Mouse (Mus musculus) macrophage (primary cell): ENCODE data around the gene Tyrobp. TPM values are rescaled to one million over a fixed set of nuclear protein-coding genes. Genes with fewer than 3 reads are reported as not detected.

Source experiments
- H3K27ac ChIP-seq: fragments of 350-480 bp; formaldehyde crosslinking; 2 replicates; pipeline ENCODE4 v1.9.0; 2021
- H3K36me3 ChIP-seq: fragments of 350-480 bp; formaldehyde crosslinking; 2 replicates; pipeline ENCODE4 v1.9.0; 2021; ENCODE audit errors: inconsistent target
- H3K4me3 ChIP-seq: fragments of 350-480 bp; formaldehyde crosslinking; 2 replicates; pipeline ENCODE4 v1.9.0; 2021; ENCODE audit errors: inconsistent target
- H3K79me2 ChIP-seq: fragments of 350-480 bp; formaldehyde crosslinking; 2 replicates; pipeline ENCODE4 v1.9.0; 2021; ENCODE audit errors: inconsistent target
- WGBS: methylation state at CpG from one replicate; pipeline ENCODE4 v1.1.7; 2026; ENCODE audit warnings: inconsistent platforms; ENCODE audit not compliant: missing documents; 5-methylcytosine and 5-hydroxymethylcytosine counted together
- polyA plus RNA-seq: library from polyadenylated mRNA; stranded (reverse); fragments of 250-400 nt; gene quantifications from 3 replicates; pipeline ENCODE4 v1.2.4, GENCODE M21; 2018; ENCODE audit warnings: inconsistent platforms

Gene Tyrobp
- polyA plus RNA-seq, 1 experiment from 2014 or later: 2,505 TPM

DNA sequence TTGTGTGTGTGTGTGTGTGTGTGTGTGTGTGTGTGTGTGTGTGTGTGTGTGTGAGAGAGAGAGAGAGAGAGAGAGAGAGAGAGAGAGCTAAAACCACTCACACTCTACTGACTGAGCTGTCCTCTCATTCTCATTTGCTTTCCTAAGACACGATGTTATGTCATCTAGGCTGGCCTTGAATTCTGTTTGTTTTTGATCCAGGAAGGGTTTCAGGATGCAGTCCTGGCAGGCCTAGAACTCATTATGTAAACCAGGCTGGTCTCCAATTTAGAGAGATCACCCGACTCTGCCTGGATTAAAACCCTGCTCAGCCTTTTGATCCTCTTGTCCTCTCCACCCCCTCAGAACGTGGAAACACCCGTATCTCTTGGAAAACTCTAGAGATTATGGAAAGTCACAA is 50.4 kb downstream of the Tyrobp start:
- Histone ChIP-seq H3K4me3 (no peak overlapping the region), H3K36me3 (no peaks in the 10 kb centered on the region), H3K79me2 (no peaks in the 10 kb centered on the region), H3K27ac (no peak overlapping the region)
- WGBS: 50% methylated on average over 4 of the region's 4 CpGs

DNA sequence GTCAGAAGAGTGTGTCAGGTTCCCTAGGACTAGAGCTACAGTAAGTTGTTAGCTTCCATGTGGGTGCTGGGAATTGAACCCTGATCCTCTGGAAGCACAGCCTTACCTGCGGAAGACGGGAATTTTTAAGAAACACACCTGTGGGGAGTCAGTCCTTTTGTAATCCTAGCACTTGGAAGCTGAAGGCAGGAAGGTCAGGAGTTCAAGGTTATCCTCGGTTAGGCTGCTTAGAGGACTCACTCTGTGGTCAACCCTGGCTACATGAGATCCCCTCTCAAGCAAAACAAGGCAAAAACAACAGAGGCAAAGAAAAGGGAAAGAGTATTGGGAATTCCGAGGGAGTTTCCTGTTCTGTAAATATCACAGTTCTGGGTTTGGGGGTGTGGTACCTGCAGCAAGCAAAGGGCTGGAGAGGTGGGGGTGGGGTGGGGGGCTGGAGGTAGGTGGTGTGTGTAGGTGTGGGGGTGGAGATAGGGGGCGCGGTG is 51.3 kb downstream of the Tyrobp start:
- H3K79me2 ChIP-seq: no peaks in the 10 kb centered on the region
- no peaks in the 10 kb centered on the region for H3K36me3 ChIP-seq
- no peak overlapping the region for H3K4me3 ChIP-seq
- no peak overlapping the region for H3K27ac ChIP-seq
- WGBS: 19% methylated on average over 5 of the region's 6 CpGs

Other genes with a start within 250 kb of the Tyrobp start
- gene Zfp146, start 244.0 kb upstream of the Tyrobp start, polyA plus RNA-seq: 17.2 to 34.1 TPM (median 30.3 TPM) in 3 replicates
- 6.1 to 9.1 TPM (median 8.4 TPM) in 3 replicates for gene Cox7a1, start 229.6 kb upstream of the Tyrobp start, polyA plus RNA-seq
- gene Capns1, start 214.9 kb upstream of the Tyrobp start, polyA plus RNA-seq: 404 to 602 TPM (median 510 TPM) in 3 replicates
- gene Polr2i, start 181.8 kb upstream of the Tyrobp start, polyA plus RNA-seq: 34.2 to 47.5 TPM (median 41.3 TPM) in 3 replicates
- gene Tbcb, start 181.5 kb upstream of the Tyrobp start, polyA plus RNA-seq: 57.6 to 136 TPM (median 89.3 TPM) in 3 replicates
- not detected in 3 replicates for gene Ovol3, start 178.0 kb upstream of the Tyrobp start, polyA plus RNA-seq
- gene Thap8, start 133.7 kb upstream of the Tyrobp start, polyA plus RNA-seq: 0.34 to 0.72 TPM in 2 of 3 replicates, not detected in the other
- gene Wdr62, start 133.3 kb upstream of the Tyrobp start, polyA plus RNA-seq: 10.4 to 24.4 TPM (median 15.1 TPM) in 3 replicates
- gene Clip3, start 122.0 kb upstream of the Tyrobp start, polyA plus RNA-seq: 0.07 to 0.59 TPM in 2 of 3 replicates, not detected in the other
- 16.1 to 25.9 TPM (median 25.1 TPM) in 3 replicates for gene Alkbh6, start 105.0 kb upstream of the Tyrobp start, polyA plus RNA-seq
- 0.30 to 0.82 TPM (median 0.74 TPM) in 3 replicates for gene Syne4, start 99.0 kb upstream of the Tyrobp start, polyA plus RNA-seq
- gene E130208F15Rik, start 92.0 kb upstream of the Tyrobp start, polyA plus RNA-seq: 0.33 to 0.57 TPM (median 0.33 TPM) in 3 replicates
- 4.6 to 6.7 TPM (median 5.0 TPM) in 3 replicates for gene Sdhaf1, start 89.9 kb upstream of the Tyrobp start, polyA plus RNA-seq
- gene Lrfn3, start 51.0 kb upstream of the Tyrobp start, polyA plus RNA-seq: 0.07 TPM in 1 of 3 replicates, not detected in the others
- gene Hcst, start 6.1 kb downstream of the Tyrobp start, polyA plus RNA-seq: 9.3 to 40.5 TPM (median 34.0 TPM) in 3 replicates
- 3.2 to 8.3 TPM (median 6.3 TPM) in 3 replicates for gene Nfkbid, start 8.0 kb downstream of the Tyrobp start, polyA plus RNA-seq
- 0.67 to 1.3 TPM (median 0.75 TPM) in 3 replicates for gene Aplp1, start 31.8 kb downstream of the Tyrobp start, polyA plus RNA-seq
- not detected in 3 replicates for gene Kirrel2, start 43.9 kb downstream of the Tyrobp start, polyA plus RNA-seq
- gene Nphs1, start 44.6 kb downstream of the Tyrobp start, polyA plus RNA-seq: not detected in 3 replicates
- not detected in 3 replicates for gene Prodh2, start 79.9 kb downstream of the Tyrobp start, polyA plus RNA-seq
- gene Arhgap33, start 121.3 kb downstream of the Tyrobp start, polyA plus RNA-seq: 0.09 to 0.30 TPM (median 0.16 TPM) in 3 replicates
- gene Hspb6, start 138.4 kb downstream of the Tyrobp start, polyA plus RNA-seq: 3.0 to 7.5 TPM (median 3.9 TPM) in 3 replicates
- 1.8 to 5.6 TPM (median 2.0 TPM) in 3 replicates for gene Proser3, start 138.5 kb downstream of the Tyrobp start, polyA plus RNA-seq
- 18.0 to 27.7 TPM (median 25.4 TPM) in 3 replicates for gene Lin37, start 146.1 kb downstream of the Tyrobp start, polyA plus RNA-seq
- 61.4 to 79.9 TPM (median 65.3 TPM) in 3 replicates for gene U2af1l4, start 149.5 kb downstream of the Tyrobp start, polyA plus RNA-seq
- 0.69 to 3.4 TPM (median 0.84 TPM) in 3 replicates for gene Gm49396, start 149.6 kb downstream of the Tyrobp start, polyA plus RNA-seq
- gene Psenen, start 149.9 kb downstream of the Tyrobp start, polyA plus RNA-seq: 123 to 220 TPM (median 157 TPM) in 3 replicates
- 0.68 TPM in 1 of 3 replicates, not detected in the others for gene Igflr1, start 151.7 kb downstream of the Tyrobp start, polyA plus RNA-seq
- gene Kmt2b, start 175.0 kb downstream of the Tyrobp start, polyA plus RNA-seq: 13.9 to 35.4 TPM (median 16.1 TPM) in 3 replicates
- 0.14 TPM in 1 of 3 replicates, not detected in the others for gene Zbtb32, start 185.1 kb downstream of the Tyrobp start, polyA plus RNA-seq
- gene Upk1a, start 199.1 kb downstream of the Tyrobp start, polyA plus RNA-seq: 0.46 TPM in 1 of 3 replicates, not detected in the others
- gene Cox6b1, start 212.4 kb downstream of the Tyrobp start, polyA plus RNA-seq: 333 to 597 TPM (median 504 TPM) in 3 replicates
- gene Etv2, start 222.1 kb downstream of the Tyrobp start, polyA plus RNA-seq: not detected in 3 replicates
- 49.7 to 73.5 TPM (median 66.3 TPM) in 3 replicates for gene Rbm42, start 236.6 kb downstream of the Tyrobp start, polyA plus RNA-seq